26 mouse cellular contexts compared by ENCODE assay signal in the genomic region with DNA sequence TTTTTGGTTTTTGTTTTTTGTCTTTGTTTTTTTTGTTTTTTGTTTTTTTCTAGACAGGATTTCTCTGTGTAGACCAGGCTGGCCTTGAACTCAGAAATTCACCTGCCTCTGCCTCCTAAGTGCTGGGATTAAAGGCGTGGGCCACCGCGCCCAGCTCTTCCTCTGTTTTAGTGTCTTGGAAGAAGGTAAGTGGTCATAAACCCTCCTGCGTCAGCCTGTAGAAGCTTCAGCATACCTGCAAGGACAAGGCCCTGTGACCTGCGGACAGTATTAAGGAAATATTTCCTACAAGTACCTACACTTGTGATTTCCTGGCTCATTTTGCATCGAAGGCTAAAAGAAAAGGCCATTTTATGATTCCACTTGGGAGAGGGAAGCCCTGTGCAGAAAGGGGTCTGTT. TPM values are rescaled to one million over a fixed set of nuclear protein-coding genes. Genes with fewer than 3 reads are reported as not detected.
DNase-seq lines count a peak whose midpoint lies in the region; ATAC-seq and TF ChIP-seq lines count a peak whose summit lies in the region.
"Had no signal": no experiment of that assay in that cellular context is flagged by ENCODE, and none has a peak within 500 bp of the region (broad histone marks: within the 10 kb centered on the region; RNA-seq: fewer than 3 reads in every experiment).

No protein-coding gene starts in this region.

- no peak for ATAC-seq in intestine, postnatal 0 days
- ATAC-seq in intestine, embryonic 16.5 days, result no peak
- ATAC-seq: CD4-positive, CD25-positive, alpha-beta regulatory T cell, adult 4 months; forebrain, embryonic 14.5 days; forebrain, embryonic 16.5 days; Patski had no signal

- no peaks in the 10 kb centered on the region for H3K9me3 ChIP-seq in intestine, postnatal 0 days (ENCODE audit: control insufficient read depth)
- H3K9me3 ChIP-seq in intestine, embryonic 16.5 days (ENCODE audit: control insufficient read depth, low read length), result no peaks in the 10 kb centered on the region
- no peaks in the 10 kb centered on the region for H3K9me3 ChIP-seq in limb, embryonic 10.5 days (replicated peaks)
- H3K9me3 ChIP-seq: embryonic facial prominence, embryonic 10.5 days; embryonic facial prominence, embryonic 12.5 days; forebrain, embryonic 12.5 days; G1E had no signal

- H3K27me3 ChIP-seq in intestine, postnatal 0 days (replicated peaks; ENCODE audit: control insufficient read depth, insufficient read depth, low read length), result no peaks in the 10 kb centered on the region
- no peaks in the 10 kb centered on the region for H3K27me3 ChIP-seq in intestine, embryonic 16.5 days (replicated peaks; ENCODE audit: control insufficient read depth, insufficient read depth, low read length)
- no peaks in the 10 kb centered on the region for H3K27me3 ChIP-seq in limb, embryonic 10.5 days (ENCODE audit: low read depth, poor library complexity, severe bottlenecking)
- H3K27me3 ChIP-seq: CH12.LX; embryonic facial prominence, embryonic 12.5 days; forebrain, embryonic 12.5 days; Patski had no signal

- H3K36me3 ChIP-seq in intestine, postnatal 0 days (ENCODE audit: control insufficient read depth, insufficient read depth), result no peaks in the 10 kb centered on the region
- H3K36me3 ChIP-seq in intestine, embryonic 16.5 days (ENCODE audit: control insufficient read depth, insufficient read depth, low read length), result no peaks in the 10 kb centered on the region
- no peaks in the 10 kb centered on the region for H3K36me3 ChIP-seq in limb, embryonic 10.5 days
- H3K36me3 ChIP-seq: embryonic facial prominence, embryonic 10.5 days; embryonic facial prominence, embryonic 12.5 days; forebrain, embryonic 12.5 days had no signal

- 0 out of 2 replicates have a peak overlapping the region, but pooled peaks have one; percentile 86 for H3K27ac ChIP-seq in intestine, postnatal 0 days (ENCODE audit: low read depth, low read length)
- no peak overlapping the region for H3K27ac ChIP-seq in intestine, embryonic 16.5 days (ENCODE audit: low read length)
- peak overlapping the region; percentile 89; the same call in 1 of the 2 replicates for H3K27ac ChIP-seq in limb, embryonic 10.5 days
- H3K27ac ChIP-seq: forebrain, embryonic 12.5 days had no signal

- no peak overlapping the region for H3K9ac ChIP-seq in intestine, postnatal 0 days (ENCODE audit: low read depth, low read length)
- no peak overlapping the region for H3K9ac ChIP-seq in intestine, embryonic 16.5 days (ENCODE audit: low read depth, low read length)
- H3K9ac ChIP-seq: embryonic facial prominence, embryonic 12.5 days; forebrain, embryonic 12.5 days had no signal

- no peak overlapping the region for H3K4me3 ChIP-seq in intestine, postnatal 0 days (ENCODE audit: low read depth, low read length)
- no peak overlapping the region for H3K4me3 ChIP-seq in intestine, embryonic 16.5 days (ENCODE audit: low read length)
- no peak overlapping the region for H3K4me3 ChIP-seq in limb, embryonic 10.5 days
- H3K4me3 ChIP-seq: embryonic facial prominence, embryonic 10.5 days; embryonic facial prominence, embryonic 12.5 days; forebrain, embryonic 12.5 days had no signal

- 86% methylated on average over 6 of the region's 6 CpGs for WGBS in intestine, postnatal 0 days
- WGBS in intestine, embryonic 16.5 days, result 93% methylated on average over 6 of the region's 6 CpGs
- 94% methylated on average over 6 of the region's 6 CpGs for WGBS in limb, embryonic 10.5 days

- peaks cover 14% of the 10 kb centered on the region for H3K4me1 ChIP-seq in intestine, postnatal 0 days (replicated peaks; ENCODE audit: control insufficient read depth, insufficient read depth, low read length)
- peaks cover 22% of the 10 kb centered on the region for H3K4me1 ChIP-seq in intestine, embryonic 16.5 days (ENCODE audit: control insufficient read depth, insufficient read depth, low read length)
- peaks cover 31% of the 10 kb centered on the region for H3K4me1 ChIP-seq in limb, embryonic 10.5 days

- no peak overlapping the region for H3K4me2 ChIP-seq in intestine, postnatal 0 days (replicated peaks; ENCODE audit: low read depth)
- H3K4me2 ChIP-seq in intestine, embryonic 16.5 days (ENCODE audit: low read depth, low read length), result no peak overlapping the region
- H3K4me2 ChIP-seq: embryonic facial prominence, embryonic 12.5 days had no signal

- DNase-seq in ES-CJ7 (ENCODE audit: low read depth, low spot score) (peak; percentile 71), R1 (ENCODE audit: low read depth, low spot score) (peak; percentile 81)
- no peak for DNase-seq in limb, embryonic 10.5 days (ENCODE audit: low spot score)
- no peak for DNase-seq in layer of hippocampus, postnatal 25 days (ENCODE audit: extremely low spot score in 1 of 2, low spot score in 1 of 2)
- DNase-seq in retina, postnatal 1 day, result no peak
- no peak for DNase-seq in thymus, postnatal 4 days
- DNase-seq: adrenal gland, adult 2 months; adrenal gland, postnatal 10 days; adrenal gland, postnatal 25 days; B cell, adult 2 months; cerebellum, adult 11-12 months; cerebellum, adult 2 months; cerebellum, adult 9-10 months; cerebellum, postnatal 10 days; cerebellum, postnatal 25 days had no signal

- no peak for TF ChIP-seq CTCF in intestine, postnatal 0 days (IDR thresholded peaks at IDR 0.05; ENCODE audit: low read depth)

RNA-seq across cellular contexts. Expression of a gene that starts 35.4 kb away (rescaled TPM):
- 114 and 140 TPM in 2 replicates for polyA plus RNA-seq in intestine, postnatal 0 days (2015; fragmentation: Nextera tagmentation; extraction: Ambion mirVana)
- 40.2 and 42.0 TPM in 2 replicates for polyA plus RNA-seq in intestine, embryonic 16.5 days (2015; fragmentation: Nextera tagmentation; extraction: Ambion mirVana)
- polyA plus RNA-seq in limb, embryonic 10.5 days (2016; fragmentation: Nextera tagmentation; extraction: Ambion mirVana), result 127 and 144 TPM in 2 replicates
- 100 to 1,000 TPM; 251 to 321 TPM for total RNA-seq in layer of hippocampus, postnatal 25 days (2021)

RNA-seq across cellular contexts. Expression of a gene that starts 35.4 kb away (rescaled TPM):
- polyA plus RNA-seq in intestine, postnatal 0 days (2015; fragmentation: Nextera tagmentation; extraction: Ambion mirVana), result 8.3 and 8.9 TPM in 2 replicates
- polyA plus RNA-seq in intestine, embryonic 16.5 days (2015; fragmentation: Nextera tagmentation; extraction: Ambion mirVana), result 11.8 and 12.7 TPM in 2 replicates
- 13.5 and 13.9 TPM in 2 replicates for polyA plus RNA-seq in limb, embryonic 10.5 days (2016; fragmentation: Nextera tagmentation; extraction: Ambion mirVana)
- 1 to 10 TPM; 6.0 to 7.5 TPM for total RNA-seq in layer of hippocampus, postnatal 25 days (2021)

RNA-seq across cellular contexts. Expression of a gene that starts 45.4 kb away (rescaled TPM):
- 54.9 and 55.2 TPM in 2 replicates for polyA plus RNA-seq in intestine, postnatal 0 days (2015; fragmentation: Nextera tagmentation; extraction: Ambion mirVana)
- polyA plus RNA-seq in intestine, embryonic 16.5 days (2015; fragmentation: Nextera tagmentation; extraction: Ambion mirVana), result 6.8 and 17.9 TPM in 2 replicates
- 35.0 and 42.2 TPM in 2 replicates for polyA plus RNA-seq in limb, embryonic 10.5 days (2016; fragmentation: Nextera tagmentation; extraction: Ambion mirVana)
- total RNA-seq in layer of hippocampus, postnatal 25 days (2021), result 10 to 100 TPM; 41.1 to 44.8 TPM

RNA-seq across cellular contexts. Expression of a gene that starts 57.3 kb away (rescaled TPM):
- polyA plus RNA-seq in intestine, postnatal 0 days (2015; fragmentation: Nextera tagmentation; extraction: Ambion mirVana), result 2,405 and 2,440 TPM in 2 replicates
- polyA plus RNA-seq in intestine, embryonic 16.5 days (2015; fragmentation: Nextera tagmentation; extraction: Ambion mirVana), result 2,570 and 2,643 TPM in 2 replicates
- 3,627 and 3,653 TPM in 2 replicates for polyA plus RNA-seq in limb, embryonic 10.5 days (2016; fragmentation: Nextera tagmentation; extraction: Ambion mirVana)
- 1,000 to 10,000 TPM; 1,687 to 1,997 TPM for total RNA-seq in layer of hippocampus, postnatal 25 days (2021)

Comparison
In these comparisons a context has a peak if more than half of its experiments do, and no peak if none do; other contexts are left out.
1. DNase-seq: peak in ES-CJ7 (single experiment) and R1 (single experiment); none in limb, embryonic 10.5 days (single experiment), layer of hippocampus, postnatal 25 days (0 of 2), retina, postnatal 1 day (single experiment) and thymus, postnatal 4 days (single experiment).